Mouse (Mus musculus): ENCODE results near the gene Tmprss11b. TPM values are rescaled to one million over a fixed set of nuclear protein-coding genes. Genes with fewer than 3 reads are reported as not detected.

The Tmprss11b gene
- polyA plus RNA-seq, 1 experiment, result not detected

DNA sequence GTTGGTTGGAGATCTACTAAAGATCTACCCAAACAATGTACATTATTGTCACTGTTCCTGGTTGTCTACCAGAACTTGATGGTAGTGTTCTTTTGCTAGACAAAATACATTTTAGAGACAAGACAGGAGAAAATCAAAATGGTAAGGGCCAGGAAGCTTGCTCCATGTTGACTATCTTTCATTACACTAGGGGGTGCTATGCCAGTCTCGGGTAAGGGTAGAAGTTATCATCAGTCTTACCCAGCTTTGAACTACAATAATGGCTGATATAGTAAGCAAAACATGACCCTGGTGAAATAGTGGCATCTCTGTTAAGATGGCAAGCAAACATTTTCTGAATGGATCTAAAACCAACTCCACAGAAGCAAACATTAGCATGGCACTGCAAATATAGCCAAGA is 54.4 kb downstream of the Tmprss11b start:
- WGBS, result 83% methylated on average over 1 of the region's 1 CpGs
- TF ChIP-seq POLR2A (IDR thresholded peaks at IDR 0.05; ENCODE audit: insufficient read depth, low read depth, low read length) (no peak), CTCF (IDR thresholded peaks at IDR 0.05; ENCODE audit: insufficient read depth, low read depth, low read length) (no peak)
- no peak overlapping the region for H3K4me3 ChIP-seq (ENCODE audit: insufficient read depth, low read depth, low read length)
- H3K27ac ChIP-seq (ENCODE audit: insufficient read depth, low read depth, low read length), result no peak overlapping the region
- no peaks in the 10 kb centered on the region for H3K4me1 ChIP-seq (ENCODE audit: control insufficient read depth, insufficient read depth, low read length)

Other genes with a start within 250 kb of the Tmprss11b start
- gene Tmprss11a, start 207.4 kb downstream of the Tmprss11b start, polyA plus RNA-seq (2012; ENCODE audit: insufficient read depth, insufficient read length, low replicate concordance, missing spikeins), result not detected in 2 replicates
- gene Tmprss11g, start 157.8 kb downstream of the Tmprss11b start, polyA plus RNA-seq (2012; ENCODE audit: insufficient read depth, insufficient read length, low replicate concordance, missing spikeins), result not detected in 2 replicates
- not detected in 2 replicates for gene Tmprss11f, start 43.9 kb downstream of the Tmprss11b start, polyA plus RNA-seq (2012; ENCODE audit: insufficient read depth, insufficient read length, low replicate concordance, missing spikeins)
- not detected in 2 replicates for gene Tmprss11e, start 69.5 kb upstream of the Tmprss11b start, polyA plus RNA-seq (2012; ENCODE audit: insufficient read depth, insufficient read length, low replicate concordance, missing spikeins)
- gene Ythdc1, start 127.9 kb upstream of the Tmprss11b start, polyA plus RNA-seq (2012; ENCODE audit: insufficient read depth, insufficient read length, low replicate concordance, missing spikeins), result 272 TPM in 1 of 2 replicates, not detected in the other
- gene Ugt2b34, start 230.6 kb upstream of the Tmprss11b start, polyA plus RNA-seq (2012; ENCODE audit: insufficient read depth, insufficient read length, low replicate concordance, missing spikeins), result not detected in 2 replicates

Measured in olfactory bulb, adult 2 months (tissue).